Mouse (Mus musculus) heart, embryonic 14.5 days (tissue): ENCODE results near the gene Itprid2. TPM values are rescaled to one million over a fixed set of nuclear protein-coding genes. Genes with fewer than 3 reads are reported as not detected.

Source experiments
- ATAC-seq: fragments of 200-750 bp; cut with Nextera tagmentation; 2 replicates; pipeline ENCODE4 v1.8.0; 2017; ENCODE audit warnings: low read depth, moderate TSS enrichment; ENCODE audit not compliant: insufficient number of reproducible peaks, insufficient read depth, low FRiP score
- H3K27ac ChIP-seq, 2 experiments: fragments of 200-500 bp in 1 of 2; fragments of 300-500 bp in 1 of 2; sonication (generic) in 1 of 2; replicated peaks in 1 of 2; 2 replicates each; pipeline ENCODE4 v1.5.1; 2012 to 2014; ENCODE audit warnings: low read depth in 2 of 2, low read length in 2 of 2, control low read depth in 1 of 2, mild to moderate bottlenecking in 1 of 2, mixed read lengths in 1 of 2; ENCODE audit not compliant: control insufficient read depth in 1 of 2, insufficient read depth in 1 of 2
- H3K27me3 ChIP-seq: fragments of 300-500 bp; sonication (generic); 2 replicates; pipeline ENCODE4 v1.6.1; 2014; ENCODE audit warnings: mild to moderate bottlenecking, low read length, control low read depth; ENCODE audit not compliant: control insufficient read depth, insufficient read depth
- H3K36me3 ChIP-seq: fragments of 300-500 bp; sonication (generic); 2 replicates; pipeline ENCODE4 v1.6.1; 2014; ENCODE audit warnings: mild to moderate bottlenecking, control low read depth, low read length, mixed read lengths; ENCODE audit not compliant: control insufficient read depth, insufficient read depth
- H3K4me1 ChIP-seq, 2 experiments: fragments of 200-500 bp in 1 of 2; fragments of 300-500 bp in 1 of 2; sonication (generic) in 1 of 2; 2 replicates each; pipeline ENCODE4 v1.6.1; 2012 to 2014; ENCODE audit warnings: low read length in 2 of 2, control low read depth in 1 of 2, mixed read lengths in 1 of 2; ENCODE audit not compliant: control insufficient read depth in 2 of 2, insufficient read depth in 2 of 2
- H3K4me2 ChIP-seq: fragments of 300-500 bp; sonication (generic); 2 replicates; pipeline ENCODE4 v1.6.1; 2014; ENCODE audit warnings: mild to moderate bottlenecking, low read length
- H3K4me3 ChIP-seq, 2 experiments: fragments of 200-500 bp in 1 of 2; fragments of 300-500 bp in 1 of 2; sonication (generic) in 1 of 2; 2 replicates each; pipeline ENCODE4 v1.5.1; 2012 to 2014; ENCODE audit warnings: low read length in 2 of 2, mild to moderate bottlenecking in 2 of 2, control low read depth in 1 of 2, low read depth in 1 of 2, moderate library complexity in 1 of 2; ENCODE audit not compliant: control insufficient read depth in 1 of 2, insufficient read depth in 1 of 2
- H3K9ac ChIP-seq: fragments of 300-500 bp; sonication (generic); 2 replicates; pipeline ENCODE4 v1.6.1; 2014; ENCODE audit warnings: mild to moderate bottlenecking, low read length
- H3K9me3 ChIP-seq: fragments of 300-500 bp; sonication (generic); 2 replicates; pipeline ENCODE4 v1.6.1; 2016; ENCODE audit warnings: low read length, control low read depth; ENCODE audit not compliant: control insufficient read depth
- WGBS: fragments of 180-500 bp; shearing (Covaris S2); extraction: QIAGEN DNeasy Blood & Tissue Kit; methylation state at CpG from one replicate; pipeline ENCODE4 v1.1.7; 2014; 5-methylcytosine and 5-hydroxymethylcytosine counted together
- polyA plus RNA-seq: library from polyadenylated mRNA; unstranded; fragments of >200 nt; fragmentation: Nextera tagmentation; extraction: Ambion mirVana; gene quantifications from 2 replicates; pipeline ENCODE4 v1.2.1, GENCODE M21; 2014

The Itprid2 gene
- polyA plus RNA-seq, 1 experiment from 2014 or later = 11.1 TPM

- Histone ChIP-seq H3K4me1 (peaks cover under 1 to 5% of the 10 kb centered on the region in 2 experiments; a peak in 3 of 4 replicates), H3K36me3 (no peaks in the 10 kb centered on the region), H3K9me3 (no peaks in the 10 kb centered on the region), H3K4me2 (no peak overlapping the region), H3K9ac (no peak overlapping the region), H3K27me3 (no peaks in the 10 kb centered on the region), H3K4me3 (no peak overlapping the region), H3K27ac (no peak overlapping the region)
- WGBS = 52% methylated on average over 2 of the region's 2 CpGs
- no peak for ATAC-seq
Observed at GRCm38 (mm10) chr2:79606033-79606432, 29.1 kb upstream of the Itprid2 start.

- H3K9me3 ChIP-seq = no peaks in the 10 kb centered on the region
- no peak overlapping the region for H3K9ac ChIP-seq
- H3K27ac ChIP-seq = no peak overlapping the region
- no peak for ATAC-seq
- 67% methylated on average over 2 of the region's 2 CpGs for WGBS
- no peak overlapping the region for H3K4me3 ChIP-seq
- no peaks in the 10 kb centered on the region for H3K27me3 ChIP-seq
- no peaks in the 10 kb centered on the region for H3K36me3 ChIP-seq
- H3K4me2 ChIP-seq = no peak overlapping the region
- peaks cover 0 to 2% of the 10 kb centered on the region in 2 experiments; a peak in 2 of 4 replicates for H3K4me1 ChIP-seq
Observed at GRCm38 (mm10) chr2:79607181-79607580, 28.0 kb upstream of the Itprid2 start.

GRCm38 (mm10) chr2:79608301-79609074 lies 26.7 kb upstream of the Itprid2 start:
- no peak overlapping the region for H3K9ac ChIP-seq
- no peak overlapping the region for H3K4me3 ChIP-seq
- H3K9me3 ChIP-seq = no peaks in the 10 kb centered on the region
- no peak overlapping the region for H3K4me2 ChIP-seq
- no peaks in the 10 kb centered on the region for H3K36me3 ChIP-seq
- no peak for ATAC-seq
- WGBS = 86% methylated on average over 8 of the region's 8 CpGs
- H3K4me1 ChIP-seq = peaks cover 0 to 2% of the 10 kb centered on the region in 2 experiments; a peak in 2 of 4 replicates
- H3K27ac ChIP-seq = no peak overlapping the region
- H3K27me3 ChIP-seq = no peaks in the 10 kb centered on the region

- Histone ChIP-seq H3K4me1 (peaks cover 0 to 2% of the 10 kb centered on the region in 2 experiments; a peak in 2 of 4 replicates), H3K9ac (no peak overlapping the region), H3K27me3 (no peaks in the 10 kb centered on the region), H3K4me3 (no peak overlapping the region), H3K4me2 (no peak overlapping the region), H3K27ac (no peak overlapping the region), H3K9me3 (no peaks in the 10 kb centered on the region), H3K36me3 (no peaks in the 10 kb centered on the region)
- 28% methylated on average over 3 of the region's 3 CpGs for WGBS
- ATAC-seq = no peak
Observed at GRCm38 (mm10) chr2:79610894-79611293, 24.3 kb upstream of the Itprid2 start.

- H3K36me3 ChIP-seq = no peaks in the 10 kb centered on the region
- WGBS = 80% methylated on average over 2 of the region's 2 CpGs
- H3K4me3 ChIP-seq = no peak overlapping the region
Observed at GRCm38 (mm10) chr2:79618145-79618544, 17.0 kb upstream of the Itprid2 start.

GRCm38 (mm10) chr2:79618614-79619568 lies 16.3 kb upstream of the Itprid2 start:
- no peaks in the 10 kb centered on the region for H3K9me3 ChIP-seq
- no peaks in the 10 kb centered on the region for H3K36me3 ChIP-seq
- no peak for ATAC-seq
- H3K4me2 ChIP-seq = no peak overlapping the region
- WGBS = 76% methylated on average over 6 of the region's 6 CpGs
- no peaks in the 10 kb centered on the region for H3K4me1 ChIP-seq
- no peak overlapping the region for H3K9ac ChIP-seq
- H3K27me3 ChIP-seq = no peaks in the 10 kb centered on the region
- no peak overlapping the region for H3K27ac ChIP-seq
- no peak overlapping the region for H3K4me3 ChIP-seq

More at GRCm38 (mm10) chr2:79618145-79618544, 17.0 kb upstream of the Itprid2 start:
- Histone ChIP-seq H3K27ac (no peak overlapping the region), H3K4me2 (no peak overlapping the region), H3K9me3 (no peaks in the 10 kb centered on the region), H3K27me3 (no peaks in the 10 kb centered on the region), H3K4me1 (no peaks in the 10 kb centered on the region), H3K9ac (no peak overlapping the region)
- ATAC-seq = no peak

GRCm38 (mm10) chr2:79623256-79623655 lies 11.9 kb upstream of the Itprid2 start:
- no peak overlapping the region for H3K27ac ChIP-seq
- H3K4me2 ChIP-seq = no peak overlapping the region
- H3K4me3 ChIP-seq = no peak overlapping the region
- WGBS = 83% methylated on average over 4 of the region's 4 CpGs
- no peaks in the 10 kb centered on the region for H3K4me1 ChIP-seq
- H3K36me3 ChIP-seq = no peaks in the 10 kb centered on the region
- H3K9ac ChIP-seq = no peak overlapping the region
- ATAC-seq = no peak
- H3K27me3 ChIP-seq = no peaks in the 10 kb centered on the region
- no peaks in the 10 kb centered on the region for H3K9me3 ChIP-seq
